Mouse (Mus musculus) MEL (cell line): ENCODE results near the gene Mylip. TPM values are rescaled to one million over a fixed set of nuclear protein-coding genes. Genes with fewer than 3 reads are reported as not detected.

Experiments used
- DNase-seq: peaks from one replicate; pipeline ENCODE4 v3.0.0; 2011; ENCODE audit warnings: low read depth, low spot score
- H3K27ac ChIP-seq: 2 replicates; pipeline ENCODE4 v1.5.1; 2012; ENCODE audit warnings: low read depth, mild to moderate bottlenecking, control low read depth, low read length, moderate library complexity; ENCODE audit not compliant: control insufficient read depth
- H3K27me3 ChIP-seq, 2 experiments: fragments of 150-350 bp in 1 of 2; sonication (generic) in 1 of 2; 2 replicates each; pipeline ENCODE4 v1.6.1; 2012; ENCODE audit warnings: low read length in 2 of 2, mild to moderate bottlenecking in 2 of 2, improper control_type of control experiment in 1 of 2, moderate library complexity in 1 of 2; ENCODE audit not compliant: insufficient read depth in 2 of 2, control insufficient read depth in 1 of 2
- H3K36me3 ChIP-seq, 2 experiments: 2 replicates each; pipeline ENCODE4 v1.6.1; 2012 to 2014; ENCODE audit warnings: low read length in 2 of 2, improper control_type of control experiment in 1 of 2, inconsistent platforms in 1 of 2, mild to moderate bottlenecking in 1 of 2; ENCODE audit not compliant: insufficient read depth in 2 of 2, control insufficient read depth in 1 of 2
- H3K4me1 ChIP-seq, 2 experiments: fragments of 150-350 bp in 1 of 2; sonication (generic) in 1 of 2; 2 replicates each; pipeline ENCODE4 v1.6.1; 2012; ENCODE audit warnings: low read length in 2 of 2, improper control_type of control experiment in 1 of 2, mild to moderate bottlenecking in 1 of 2; ENCODE audit not compliant: insufficient read depth in 2 of 2, control insufficient read depth in 1 of 2
- H3K4me3 ChIP-seq, 2 experiments: fragments of 150-350 bp in 1 of 2; sonication (generic) in 1 of 2; 2 replicates each; pipeline ENCODE4 v1.5.1; 2012; ENCODE audit warnings: low read depth in 2 of 2, low read length in 2 of 2, mild to moderate bottlenecking in 2 of 2, moderate library complexity in 2 of 2, control low read depth in 1 of 2, improper control_type of control experiment in 1 of 2; ENCODE audit not compliant: control insufficient read depth in 1 of 2, insufficient read depth in 1 of 2
- H3K79me2 ChIP-seq: 2 replicates; pipeline ENCODE4 v1.6.1; 2012; ENCODE audit warnings: mild to moderate bottlenecking, low read length, moderate library complexity; ENCODE audit not compliant: control insufficient read depth, poor library complexity, insufficient read depth
- H3K9ac ChIP-seq: 2 replicates; pipeline ENCODE4 v1.6.1; 2012; ENCODE audit warnings: low read depth, mild to moderate bottlenecking, control low read depth, low read length, moderate library complexity; ENCODE audit not compliant: control insufficient read depth, poor library complexity, severe bottlenecking
- H3K9me3 ChIP-seq: fragments of 150-350 bp; sonication (generic); replicated peaks from 2 replicates; pipeline ENCODE4 v1.6.1; 2012; ENCODE audit warnings: mild to moderate bottlenecking, low read length, improper control_type of control experiment, moderate library complexity; ENCODE audit not compliant: insufficient read depth
- BHLHE40 ChIP-seq: IDR thresholded peaks from 2 replicates; pipeline ENCODE4 v1.6.1; 2012; ENCODE audit warnings: low read depth, mild to moderate bottlenecking, inconsistent platforms, low read length, improper control_type of control experiment, borderline replicate concordance
- CHD1 ChIP-seq: IDR thresholded peaks from 2 replicates; pipeline ENCODE4 v1.6.1; 2012; ENCODE audit warnings: low read depth, mild to moderate bottlenecking, inconsistent platforms, low read length, improper control_type of control experiment
- CHD2 ChIP-seq: IDR thresholded peaks from 2 replicates; pipeline ENCODE4 v1.6.1; 2011; ENCODE audit warnings: low read length, improper control_type of control experiment
- CTCF ChIP-seq, 3 experiments: IDR thresholded peaks in 2 of 3; conservative IDR thresholded peaks in 1 of 3; 2 replicates each; pipeline ENCODE4 v1.5.1; 2011 to 2012; ENCODE audit warnings: low read length in 3 of 3, low read depth in 2 of 3, mild to moderate bottlenecking in 2 of 3, improper control_type of control experiment in 1 of 3, inconsistent platforms in 1 of 3, mixed read lengths in 1 of 3, moderate library complexity in 1 of 3; ENCODE audit not compliant: control insufficient read depth in 1 of 3, insufficient read depth in 1 of 3, poor library complexity in 1 of 3, severe bottlenecking in 1 of 3
- ELF1 ChIP-seq: IDR thresholded peaks from 2 replicates; pipeline ENCODE4 v1.6.1; 2014; ENCODE audit warnings: low read depth, mild to moderate bottlenecking, inconsistent platforms, low read length, improper control_type of control experiment, moderate library complexity
- ETS1 ChIP-seq: IDR thresholded peaks from 2 replicates; pipeline ENCODE4 v1.6.1; 2012; ENCODE audit warnings: low read depth, mild to moderate bottlenecking, inconsistent platforms, low read length, improper control_type of control experiment, moderate library complexity
- GATA1 ChIP-seq: IDR thresholded peaks from 2 replicates; pipeline ENCODE4 v1.6.1; 2011; ENCODE audit warnings: low read depth, low read length, improper control_type of control experiment
- KAT2A ChIP-seq: conservative IDR thresholded peaks from 2 replicates; pipeline ENCODE4 v1.6.1; 2012; ENCODE audit warnings: low read depth, low read length, improper control_type of control experiment, inconsistent platforms
- MXI1 ChIP-seq: IDR thresholded peaks from 2 replicates; pipeline ENCODE4 v1.6.1; 2011; ENCODE audit warnings: mild to moderate bottlenecking, low read depth, low read length, improper control_type of control experiment
- POLR2AphosphoS5 ChIP-seq: IDR thresholded peaks from 2 replicates; pipeline ENCODE4 v1.6.1; 2012; ENCODE audit warnings: low read depth, borderline replicate concordance, mild to moderate bottlenecking, inconsistent platforms, low read length, moderate library complexity, mixed read lengths
- RAD21 ChIP-seq: IDR thresholded peaks from 2 replicates; pipeline ENCODE4 v1.6.1; 2011; ENCODE audit warnings: mild to moderate bottlenecking, low read depth, low read length, improper control_type of control experiment
- RCOR1 ChIP-seq: IDR thresholded peaks from 2 replicates; pipeline ENCODE4 v1.6.1; 2012; ENCODE audit warnings: low read depth, mild to moderate bottlenecking, inconsistent platforms, low read length, improper control_type of control experiment
- SIN3A ChIP-seq: IDR thresholded peaks from 2 replicates; pipeline ENCODE4 v1.6.1; 2012; ENCODE audit warnings: low read length, improper control_type of control experiment, inconsistent platforms
- TAL1 ChIP-seq: IDR thresholded peaks from 2 replicates; pipeline ENCODE4 v1.6.1; 2012; ENCODE audit warnings: mild to moderate bottlenecking, inconsistent platforms, low read length, moderate library complexity, mixed read lengths
- TCF12 ChIP-seq: IDR thresholded peaks from 2 replicates; pipeline ENCODE4 v1.6.1; 2014; ENCODE audit warnings: low read depth, mild to moderate bottlenecking, inconsistent platforms, low read length, improper control_type of control experiment, moderate library complexity
- UBTF ChIP-seq: IDR thresholded peaks from 2 replicates; pipeline ENCODE4 v1.6.1; 2012; ENCODE audit warnings: low read depth, mild to moderate bottlenecking, inconsistent platforms, low read length, improper control_type of control experiment, moderate library complexity, borderline replicate concordance; ENCODE audit not compliant: insufficient read depth
- USF2 ChIP-seq, 2 experiments: IDR thresholded peaks; 2 replicates each; pipeline ENCODE4 v1.6.1; 2011 to 2012; ENCODE audit warnings: improper control_type of control experiment in 2 of 2, low read length in 2 of 2, borderline replicate concordance in 1 of 2, inconsistent platforms in 1 of 2, low read depth in 1 of 2, mild to moderate bottlenecking in 1 of 2; ENCODE audit not compliant: insufficient read depth in 1 of 2
- ZKSCAN1 ChIP-seq: IDR thresholded peaks from 2 replicates; pipeline ENCODE4 v1.6.1; 2012; ENCODE audit warnings: low read depth, mild to moderate bottlenecking, inconsistent platforms, low read length, improper control_type of control experiment, moderate library complexity
- ZMIZ1 ChIP-seq: IDR thresholded peaks from 2 replicates; pipeline ENCODE4 v1.6.1; 2012; ENCODE audit warnings: low read depth, mild to moderate bottlenecking, inconsistent platforms, low read length, improper control_type of control experiment, moderate library complexity
- ZNF384 ChIP-seq: IDR thresholded peaks from 2 replicates; pipeline ENCODE4 v1.6.1; 2012; ENCODE audit warnings: low read depth, mild to moderate bottlenecking, inconsistent platforms, low read length, improper control_type of control experiment
- polyA plus RNA-seq, 2 experiments: library from polyadenylated mRNA; stranded (reverse) in 1 of 2; unstranded in 1 of 2; fragments of >175 nt in 1 of 2; fragments of >200 nt in 1 of 2; gene quantifications; 2 replicates each; pipeline versions ENCODE4 v1.2.1 to v1.2.4; 2012; ENCODE audit warnings: low replicate concordance in 2 of 2, low read depth in 1 of 2; ENCODE audit not compliant: insufficient read length in 2 of 2, insufficient read depth in 1 of 2, missing spikeins in 1 of 2
- total RNA-seq: library from RNA; depleted of rRNA; stranded (reverse); fragments of 300-350 nt; gene quantifications from 2 replicates; pipeline ENCODE4 v1.2.3, GENCODE M21; 2012

Gene Mylip
- total and polyA plus RNA-seq, 3 experiments: 1.4 to 7.6 TPM; not detected in 1

GRCm38 (mm10) chr13:45391854-45392454, 2.4 kb downstream of the Mylip start (continued):
- peak; percentile 67; the same call in 1 of the 2 replicates for TF ChIP-seq ETS1
- TF ChIP-seq ELF1: no peak
- no peak for TF ChIP-seq ZKSCAN1

- peaks cover 2 to 15% of the 10 kb centered on the region in 2 experiments; a peak in 2 of 4 replicates for H3K36me3 ChIP-seq
- no peak for TF ChIP-seq KAT2A
- TF ChIP-seq USF2 (IDR thresholded peaks at IDR 0.05; ENCODE audit: borderline replicate concordance in 1 of 2, insufficient read depth in 1 of 2, low read depth in 1 of 2, low read length in 2 of 2): no peak
- TF ChIP-seq ZMIZ1: no peak
- TF ChIP-seq POLR2AphosphoS5: no peak
- TF ChIP-seq MXI1: no peak
- no peak for TF ChIP-seq CHD1
- TF ChIP-seq TAL1: no peak
- no peak for TF ChIP-seq CHD2
- TF ChIP-seq RCOR1: no peak
- no peak for TF ChIP-seq BHLHE40
- TF ChIP-seq CTCF (IDR thresholded peaks at IDR 0.05 in 2 of 3, conservative IDR thresholded peaks at IDR 0.05 in 1 of 3; ENCODE audit: control insufficient read depth in 1 of 3, insufficient read depth in 1 of 3, low read depth in 2 of 3, low read length in 3 of 3, poor library complexity in 1 of 3, severe bottlenecking in 1 of 3): no peak
- no peak for TF ChIP-seq ZKSCAN1
- no peak for TF ChIP-seq UBTF
- no peak for TF ChIP-seq RAD21
- no peak for TF ChIP-seq TCF12
- TF ChIP-seq GATA1: no peak
- TF ChIP-seq ZNF384: no peak
- no peak for TF ChIP-seq SIN3A
- H3K79me2 ChIP-seq: peaks cover 10% of the 10 kb centered on the region
These were observed 4.8 kb downstream of the Mylip start for GRCm38 (mm10) chr13:45394221-45394768.

More at GRCm38 (mm10) chr13:45394221-45394768, 4.8 kb downstream of the Mylip start:
- Histone ChIP-seq H3K4me1 (peaks cover 6 to 11% of the 10 kb centered on the region in 2 experiments), H3K27me3 (no peaks in the 10 kb centered on the region), H3K4me3 (no peak overlapping the region), H3K27ac (no peak overlapping the region), H3K9ac (no peak overlapping the region), H3K9me3 (no peaks in the 10 kb centered on the region)
- DNase-seq: no peak
